Mouse (Mus musculus) kidney, adult 2 months (tissue): Measurements from ENCODE around the gene Hexim2.

Source experiments
- CTCF ChIP-seq: fragments of 200-500 bp; conservative IDR thresholded peaks from 2 replicates; pipeline ENCODE4 v1.5.1; 2011; ENCODE audit warnings: low read depth, mild to moderate bottlenecking, control low read depth, low read length, moderate library complexity, mixed read lengths; ENCODE audit not compliant: insufficient read depth, insufficient read length
- POLR2A ChIP-seq: fragments of 200-500 bp; IDR thresholded peaks from one replicate; pipeline ENCODE4 v1.6.1; 2011; ENCODE audit warnings: low read depth, low read length, control low read depth

GRCm38 (mm10) chr11:103099352-103099940 lies 32.8 kb upstream of the Hexim2 start:
- TF ChIP-seq CTCF, result no peak
- no peak for TF ChIP-seq POLR2A
